Mouse (Mus musculus): ENCODE results near the gene Gars.

GRCm38 (mm10) chr6:55123056-55123455, 85.2 kb downstream of the Gars start:
- TF ChIP-seq GATA1 (IDR thresholded peaks at IDR 0.05; ENCODE audit: borderline replicate concordance, low read length) (no peak), FLI1 (IDR thresholded peaks at IDR 0.05; ENCODE audit: low read length) (no peak)

All from megakaryocyte, embryonic 14.5 days (primary cell).